Mouse (Mus musculus) CH12.LX (cell line): ENCODE results near the gene C2cd2l. TPM values are rescaled to one million over a fixed set of nuclear protein-coding genes. Genes with fewer than 3 reads are reported as not detected.
A peak's percentile ranks its signal among the peaks of the same experiment; 100 is the strongest.

Source experiments
- DNase-seq: peaks from one replicate; pipeline ENCODE4 v3.0.0-alpha.2; 2013; ENCODE audit errors: extremely low read depth
- H3K27ac ChIP-seq: 2 replicates; pipeline ENCODE4 v1.5.1; 2012; ENCODE audit warnings: low read depth, mild to moderate bottlenecking, control low read depth, moderate library complexity; ENCODE audit not compliant: insufficient read depth
- H3K27me3 ChIP-seq: replicated peaks from 2 replicates; pipeline ENCODE3; 2012; ENCODE audit warnings: inconsistent platforms
- H3K36me3 ChIP-seq, 2 experiments: replicated peaks in 1 of 2; 2 replicates each; pipeline versions ENCODE3 to v1.6.1; 2012; ENCODE audit warnings: inconsistent platforms in 1 of 2, low read length in 1 of 2, mild to moderate bottlenecking in 1 of 2, mixed read lengths in 1 of 2, moderate library complexity in 1 of 2; ENCODE audit not compliant: control insufficient read depth in 1 of 2, insufficient read depth in 1 of 2
- H3K4me1 ChIP-seq, 2 experiments: 2 replicates each; pipeline ENCODE4 v1.6.1; 2012; ENCODE audit warnings: inconsistent platforms in 1 of 2, moderate library complexity in 1 of 2; ENCODE audit not compliant: insufficient read depth in 2 of 2, control insufficient read depth in 1 of 2
- H3K4me2 ChIP-seq: 2 replicates; pipeline ENCODE4 v1.6.1; 2012; ENCODE audit warnings: low read depth, mild to moderate bottlenecking, control low read depth; ENCODE audit not compliant: poor library complexity, insufficient read depth, severe bottlenecking
- H3K4me3 ChIP-seq, 3 experiments: fragments of 150-350 bp in 1 of 3; sonication (generic) in 1 of 3; replicated peaks in 1 of 3; 2 replicates each; pipeline versions ENCODE3 to v1.5.1; 2011 to 2012; ENCODE audit warnings: low read depth in 2 of 3, low read length in 2 of 3, mild to moderate bottlenecking in 2 of 3, moderate library complexity in 2 of 3, control low read depth in 1 of 3, improper control_type of control experiment in 1 of 3, inconsistent platforms in 1 of 3, mixed read lengths in 1 of 3; ENCODE audit not compliant: poor library complexity in 1 of 3
- H3K79me2 ChIP-seq: replicated peaks from 2 replicates; pipeline ENCODE4 v1.6.1; 2012; ENCODE audit warnings: mild to moderate bottlenecking, moderate library complexity; ENCODE audit not compliant: control insufficient read depth, poor library complexity, insufficient read depth, severe bottlenecking; ENCODE audit errors: extremely low read depth
- H3K9ac ChIP-seq: 2 replicates; pipeline ENCODE4 v1.6.1; 2012; ENCODE audit warnings: low read depth, mild to moderate bottlenecking, control low read depth, moderate library complexity; ENCODE audit not compliant: insufficient read depth
- H3K9me3 ChIP-seq: replicated peaks from 2 replicates; pipeline ENCODE3; 2012; ENCODE audit warnings: low read length, inconsistent platforms, mixed read lengths
- CHD1 ChIP-seq: IDR thresholded peaks from 2 replicates; pipeline ENCODE4 v1.6.1; 2012; ENCODE audit warnings: low read depth, low read length, improper control_type of control experiment, inconsistent platforms
- CTCF ChIP-seq, 2 experiments: IDR thresholded peaks in 1 of 2; conservative IDR thresholded peaks in 1 of 2; 2 replicates each; pipeline ENCODE4 v1.5.1; 2011 to 2012; ENCODE audit warnings: low read depth in 2 of 2, low read length in 2 of 2, improper control_type of control experiment in 1 of 2, inconsistent platforms in 1 of 2, mild to moderate bottlenecking in 1 of 2, moderate library complexity in 1 of 2
- EP300 ChIP-seq: IDR thresholded peaks from 2 replicates; pipeline ENCODE4 v1.6.1; 2011; ENCODE audit warnings: low read length, improper control_type of control experiment
- JUN ChIP-seq: IDR thresholded peaks from 2 replicates; pipeline ENCODE4 v1.6.1; 2011; ENCODE audit warnings: low read depth, mild to moderate bottlenecking, low read length, improper control_type of control experiment, moderate library complexity; ENCODE audit not compliant: insufficient read depth
- JUND ChIP-seq: conservative IDR thresholded peaks from 2 replicates; pipeline ENCODE4 v1.6.1; 2011; ENCODE audit warnings: low read depth, low read length, improper control_type of control experiment
- MAFK ChIP-seq: IDR thresholded peaks from 2 replicates; pipeline ENCODE4 v1.6.1; 2011; ENCODE audit warnings: low read length, improper control_type of control experiment; ENCODE audit not compliant: insufficient replicate concordance
- MAX ChIP-seq: IDR thresholded peaks from 2 replicates; pipeline ENCODE4 v1.6.1; 2011; ENCODE audit warnings: low read length, improper control_type of control experiment
- MAZ ChIP-seq: IDR thresholded peaks from 2 replicates; pipeline ENCODE4 v1.6.1; 2012; ENCODE audit warnings: low read depth, mild to moderate bottlenecking, inconsistent platforms, low read length, improper control_type of control experiment, moderate library complexity
- MXI1 ChIP-seq: IDR thresholded peaks from 2 replicates; pipeline ENCODE4 v1.6.1; 2011; ENCODE audit warnings: mild to moderate bottlenecking, low read depth, low read length, improper control_type of control experiment
- MYC ChIP-seq: IDR thresholded peaks from 2 replicates; pipeline ENCODE4 v1.6.1; 2011; ENCODE audit warnings: low read depth, mild to moderate bottlenecking, improper control_type of control experiment, low read length
- NELFE ChIP-seq: IDR thresholded peaks from 2 replicates; pipeline ENCODE4 v1.6.1; 2011; ENCODE audit warnings: low read depth, low read length, improper control_type of control experiment
- NRF1 ChIP-seq: IDR thresholded peaks from 2 replicates; pipeline ENCODE4 v1.6.1; 2014; ENCODE audit warnings: low read depth, mild to moderate bottlenecking, inconsistent platforms, low read length, improper control_type of control experiment, moderate library complexity
- POLR2A ChIP-seq: IDR thresholded peaks from 2 replicates; pipeline ENCODE4 v1.6.1; 2011; ENCODE audit warnings: low read depth, mild to moderate bottlenecking, improper control_type of control experiment, low read length
- POLR2AphosphoS2 ChIP-seq: IDR thresholded peaks from 2 replicates; pipeline ENCODE4 v1.6.1; 2011; ENCODE audit warnings: low read depth, low read length, improper control_type of control experiment
- RAD21 ChIP-seq: IDR thresholded peaks from 2 replicates; pipeline ENCODE4 v1.6.1; 2011; ENCODE audit warnings: low read depth, mild to moderate bottlenecking, low read length, improper control_type of control experiment, moderate library complexity
- RCOR1 ChIP-seq: conservative IDR thresholded peaks from 2 replicates; pipeline ENCODE4 v1.6.1; 2012; ENCODE audit warnings: low read depth, mild to moderate bottlenecking, inconsistent platforms, low read length, improper control_type of control experiment
- SMC3 ChIP-seq: IDR thresholded peaks from 2 replicates; pipeline ENCODE4 v1.6.1; 2011; ENCODE audit warnings: low read depth, low read length, improper control_type of control experiment
- TCF12 ChIP-seq: IDR thresholded peaks from 2 replicates; pipeline ENCODE4 v1.6.1; 2014; ENCODE audit warnings: low read depth, mild to moderate bottlenecking, inconsistent platforms, low read length, improper control_type of control experiment
- UBTF ChIP-seq: IDR thresholded peaks from 2 replicates; pipeline ENCODE4 v1.6.1; 2012; ENCODE audit warnings: low read depth, mild to moderate bottlenecking, inconsistent platforms, low read length, improper control_type of control experiment, moderate library complexity
- USF2 ChIP-seq: conservative IDR thresholded peaks from 2 replicates; pipeline ENCODE4 v1.6.1; 2011; ENCODE audit warnings: low read depth, low read length, improper control_type of control experiment
- ZC3H11A ChIP-seq: IDR thresholded peaks from 2 replicates; pipeline ENCODE4 v1.6.1; 2012; ENCODE audit warnings: low read depth, mild to moderate bottlenecking, inconsistent platforms, low read length, improper control_type of control experiment
- ZKSCAN1 ChIP-seq: IDR thresholded peaks from 2 replicates; pipeline ENCODE4 v1.6.1; 2012; ENCODE audit warnings: low read depth, inconsistent platforms, low read length, improper control_type of control experiment, borderline replicate concordance
- ZNF384 ChIP-seq: IDR thresholded peaks from 2 replicates; pipeline ENCODE4 v1.6.1; 2012; ENCODE audit warnings: low read depth, low read length, improper control_type of control experiment, inconsistent platforms
- dilution Hi-C: fragments of 300-500 bp; cut with MboI; formaldehyde crosslinking; loops from 2 replicates; pipeline ENCODE4 v1.14.3; 2020; ENCODE audit warnings: low sequenced_read_pairs; ENCODE audit not compliant: extremely low pct_unique_long_range_greater_than_20kb, extremely low pct_ligation_motif_present
- in situ Hi-C: fragments of 300-500 bp; cut with MboI; formaldehyde crosslinking; loops from 3 replicates; pipeline ENCODE4 v1.14.3; 2019; ENCODE audit warnings: low sequenced_read_pairs, low pct_ligation_motif_present, low pct_unique_long_range_greater_than_20kb, mixed read lengths
- polyA plus RNA-seq: library from polyadenylated mRNA; unstranded; fragments of >175 nt; gene quantifications from 2 replicates; pipeline ENCODE4 v1.2.1, GENCODE M21; 2012; ENCODE audit warnings: low read depth; ENCODE audit not compliant: insufficient read length
- total RNA-seq, 2 experiments: library from RNA; depleted of rRNA; stranded (reverse); fragments of 300-350 nt in 1 of 2; fragments of >200 nt in 1 of 2; gene quantifications; 2 replicates each; pipeline ENCODE4 v1.2.3; 2012 to 2014

C2cd2l gene
- total and polyA plus RNA-seq, 3 experiments = 2.9 to 7.3 (median 7.2) TPM

DNA sequence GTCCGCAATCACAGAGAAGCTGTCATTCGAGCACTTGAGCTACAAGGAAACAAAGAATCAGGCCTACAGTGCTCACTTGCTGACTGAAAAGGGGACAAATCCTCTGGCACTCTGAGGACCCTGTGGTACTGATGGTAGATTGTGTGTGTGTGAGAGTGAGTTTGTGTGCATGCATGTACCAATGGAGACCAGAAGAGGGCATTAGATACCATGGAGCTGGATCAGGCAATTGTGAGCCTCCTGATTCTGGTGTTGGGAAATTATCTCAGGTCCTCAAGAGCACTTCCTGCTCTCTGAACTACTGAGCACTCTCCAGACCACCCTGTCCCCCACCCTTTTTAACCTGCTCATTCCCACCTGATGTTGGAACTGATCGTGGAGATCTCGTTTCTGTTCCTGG lies 28.5 kb upstream of the C2cd2l start:
- H3K9ac ChIP-seq = no peak overlapping the region
- H3K27me3 ChIP-seq = no peaks in the 10 kb centered on the region
- H3K9me3 ChIP-seq = peaks cover 3% of the 10 kb centered on the region
- no peak overlapping the region for H3K4me3 ChIP-seq
- no peaks in the 10 kb centered on the region for H3K79me2 ChIP-seq
- H3K27ac ChIP-seq = no peak overlapping the region
- dilution Hi-C loops = no loop called here
- DNase-seq = no peak
- H3K4me1 ChIP-seq = peaks cover 0 to 12% of the 10 kb centered on the region in 2 experiments; a peak in 1 of 4 replicates
- TF ChIP-seq CTCF (conservative IDR thresholded peaks at IDR 0.05 in 1 of 2, IDR thresholded peaks at IDR 0.05 in 1 of 2; ENCODE audit: low read depth in 2 of 2, low read length in 2 of 2) (peak in 1 of 2 experiments; percentile 22; a peak in 2 of 4 replicates), ZC3H11A (no peak), SMC3 (no peak), ZKSCAN1 (no peak)
- peaks cover 61 to 74% of the 10 kb centered on the region in 2 experiments for H3K36me3 ChIP-seq
- in situ Hi-C loops = no loop called here
- no peak overlapping the region for H3K4me2 ChIP-seq

DNA sequence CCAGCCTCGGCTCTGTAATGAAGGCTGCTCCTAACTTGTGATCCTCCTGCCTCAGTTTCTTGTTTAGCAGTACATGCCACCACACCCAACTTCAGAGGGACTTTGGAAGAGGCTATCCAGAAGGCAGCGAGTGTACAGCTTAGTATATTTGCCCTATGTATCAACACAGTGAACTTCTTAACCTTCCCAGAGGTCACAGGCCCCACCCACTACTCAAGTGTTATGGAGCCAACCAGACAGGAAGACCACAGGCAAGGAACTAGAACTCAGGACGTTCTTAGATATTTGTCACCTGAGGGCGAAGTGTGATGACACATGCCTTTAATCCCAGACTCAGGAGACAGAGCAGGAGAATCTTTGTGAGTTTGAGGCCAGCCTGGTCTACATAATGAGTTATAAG lies 27.5 kb upstream of the C2cd2l start:
- dilution Hi-C loops (no loop called here), in situ Hi-C loops (no loop called here)
- H3K36me3 ChIP-seq = peaks cover 52 to 65% of the 10 kb centered on the region in 2 experiments

DNA sequence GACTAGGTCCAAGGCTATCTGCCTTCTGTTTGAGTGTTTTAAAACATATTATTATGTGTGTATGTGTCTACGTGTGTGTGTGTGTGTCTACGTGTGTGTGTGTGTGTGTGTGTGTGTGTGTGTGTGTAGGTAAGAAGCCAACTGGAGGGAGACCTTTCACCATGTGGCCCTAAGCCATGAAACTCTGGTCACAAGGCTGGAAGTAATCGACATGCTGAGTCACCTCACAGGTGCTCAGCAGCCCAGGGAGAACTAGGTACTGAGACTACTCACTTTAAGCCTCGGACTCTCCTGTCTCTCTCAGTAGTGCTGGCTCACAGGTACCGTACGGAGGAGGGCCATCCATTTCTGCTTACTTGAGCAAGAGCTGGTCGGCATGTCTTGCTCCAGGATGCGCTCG lies 27.1 kb upstream of the C2cd2l start:
- TF ChIP-seq MAZ (no peak), TCF12 (no peak), POLR2A (no peak), ZNF384 (no peak), MYC (no peak), POLR2AphosphoS2 (no peak), JUN (no peak), UBTF (no peak), USF2 (no peak), NRF1 (no peak), RAD21 (no peak), RCOR1 (no peak), EP300 (no peak), JUND (no peak), CHD1 (no peak)
- no peaks in the 10 kb centered on the region for H3K27me3 ChIP-seq
- in situ Hi-C loops = no loop called here
- no peak overlapping the region for H3K27ac ChIP-seq
- H3K4me1 ChIP-seq = peaks cover 3 to 24% of the 10 kb centered on the region in 2 experiments; a peak in 2 of 4 replicates
- peaks cover 47 to 63% of the 10 kb centered on the region in 2 experiments for H3K36me3 ChIP-seq
- peaks cover 5% of the 10 kb centered on the region for H3K79me2 ChIP-seq
- no peak overlapping the region for H3K4me3 ChIP-seq
- dilution Hi-C loops = no loop called here
- H3K9ac ChIP-seq = no peak overlapping the region
- DNase-seq = no peak
- peaks cover 3% of the 10 kb centered on the region for H3K9me3 ChIP-seq
- H3K4me2 ChIP-seq = no peak overlapping the region

More for the DNA sequence above, 27.5 kb upstream of the C2cd2l start:
- Histone ChIP-seq H3K4me1 (peaks cover 0 to 19% of the 10 kb centered on the region in 2 experiments; a peak in 2 of 4 replicates), H3K27ac (no peak overlapping the region)
- no peak for TF ChIP-seq NELFE
- TF ChIP-seq MAFK = no peak
- no peak for TF ChIP-seq ZNF384
- TF ChIP-seq RCOR1 = no peak
- no peak for TF ChIP-seq EP300
- TF ChIP-seq CHD1 = no peak
- no peak for TF ChIP-seq USF2
- no peak for TF ChIP-seq MXI1
- no peak for TF ChIP-seq SMC3
- no peak for TF ChIP-seq MAX
- TF ChIP-seq, all 38 proteins: peak for 0
- H3K4me2 ChIP-seq = no peak overlapping the region
- H3K27me3 ChIP-seq = no peaks in the 10 kb centered on the region
- no peak overlapping the region for H3K9ac ChIP-seq
- peaks cover 1% of the 10 kb centered on the region; the same call in 1 of the 2 replicates for H3K79me2 ChIP-seq
- peaks cover 3% of the 10 kb centered on the region for H3K9me3 ChIP-seq
- no peak overlapping the region for H3K4me3 ChIP-seq
- no peak for DNase-seq
